Mouse (Mus musculus) lung, embryonic 15.5 days (tissue): Measurements from ENCODE around the gene Loxl1. TPM values are rescaled to one million over a fixed set of nuclear protein-coding genes. Genes with fewer than 3 reads are reported as not detected.
"Not testable (repeated sequence)": the region's sequence is repeated elsewhere in the genome, so short reads cannot be mapped to it uniquely, and the experiment has no call there.

Source experiments
- ATAC-seq: fragments of 200-750 bp; cut with Nextera tagmentation; 2 replicates; pipeline ENCODE4 v1.8.0; 2017; ENCODE audit warnings: moderate number of reproducible peaks, borderline replicate concordance; ENCODE audit not compliant: low FRiP score, low TSS enrichment; ENCODE audit errors: extremely low read depth
- H3K27ac ChIP-seq: fragments of 300-500 bp; sonication (generic); 2 replicates; pipeline ENCODE4 v1.5.1; 2015; ENCODE audit warnings: moderate library complexity, mild to moderate bottlenecking, inconsistent platforms
- H3K27me3 ChIP-seq: fragments of 300-500 bp; sonication (generic); 2 replicates; pipeline ENCODE4 v1.6.1; 2015; ENCODE audit warnings: inconsistent platforms
- H3K36me3 ChIP-seq: fragments of 300-500 bp; sonication (generic); 2 replicates; pipeline ENCODE4 v1.6.1; 2015; ENCODE audit warnings: inconsistent platforms
- H3K4me1 ChIP-seq: fragments of 300-500 bp; sonication (generic); 2 replicates; pipeline ENCODE4 v1.6.1; 2015; ENCODE audit warnings: inconsistent platforms
- H3K4me2 ChIP-seq: fragments of 300-500 bp; sonication (generic); 2 replicates; pipeline ENCODE4 v1.6.1; 2015; ENCODE audit warnings: inconsistent platforms, mild to moderate bottlenecking, moderate library complexity
- H3K4me3 ChIP-seq: fragments of 300-500 bp; sonication (generic); 2 replicates; pipeline ENCODE4 v1.5.1; 2015; ENCODE audit warnings: mild to moderate bottlenecking, inconsistent platforms
- H3K9ac ChIP-seq: fragments of 300-500 bp; sonication (generic); 2 replicates; pipeline ENCODE4 v1.6.1; 2015; ENCODE audit warnings: inconsistent platforms
- H3K9me3 ChIP-seq: fragments of 300-500 bp; sonication (generic); 2 replicates; pipeline ENCODE4 v1.6.1; 2016; ENCODE audit warnings: inconsistent platforms
- WGBS: fragments of 180-500 bp; shearing (Covaris S2); methylation state at CpG from one replicate; pipeline ENCODE4 v1.1.7; 2015; 5-methylcytosine and 5-hydroxymethylcytosine counted together
- polyA plus RNA-seq: library from polyadenylated mRNA; unstranded; fragments of >200 nt; fragmentation: Nextera tagmentation; extraction: Ambion mirVana; gene quantifications from 2 replicates; pipeline ENCODE4 v1.2.1, GENCODE M21; 2015

The Loxl1 gene
- polyA plus RNA-seq, 1 experiment from 2014 or later = 48.4 TPM

GRCm38 (mm10) chr9:58274626-58275025 is 38.4 kb downstream of the Loxl1 start:
- 27% methylated on average over 3 of the region's 3 CpGs for WGBS
- Histone ChIP-seq H3K9me3 (no peaks in the 10 kb centered on the region), H3K27me3 (no peaks in the 10 kb centered on the region), H3K4me2 (peak overlapping the region; percentile 29; the same call in 1 of the 2 replicates), H3K36me3 (no peaks in the 10 kb centered on the region), H3K27ac (peak overlapping the region; percentile 82), H3K9ac (no peak overlapping the region), H3K4me1 (peaks cover 18% of the 10 kb centered on the region), H3K4me3 (no peak overlapping the region)
- ATAC-seq = no peak

- Histone ChIP-seq H3K27me3 (no peaks in the 10 kb centered on the region), H3K27ac (peak overlapping the region; percentile 82), H3K4me2 (no peak overlapping the region), H3K4me3 (no peak overlapping the region), H3K9me3 (no peaks in the 10 kb centered on the region), H3K9ac (no peak overlapping the region), H3K4me1 (peaks cover 18% of the 10 kb centered on the region), H3K36me3 (no peaks in the 10 kb centered on the region)
- no peak for ATAC-seq
- WGBS = 79% methylated on average over 7 of the region's 7 CpGs
These were observed 38.8 kb downstream of the Loxl1 start for GRCm38 (mm10) chr9:58274101-58274604.

GRCm38 (mm10) chr9:58272855-58273254 is 40.1 kb downstream of the Loxl1 start:
- H3K4me3 ChIP-seq = no peak overlapping the region
- no peak overlapping the region for H3K9ac ChIP-seq
- 73% methylated on average over 9 of the region's 9 CpGs for WGBS
- no peaks in the 10 kb centered on the region for H3K27me3 ChIP-seq
- no peak for ATAC-seq
- no peak overlapping the region for H3K4me2 ChIP-seq
- H3K36me3 ChIP-seq = no peaks in the 10 kb centered on the region
- no peak overlapping the region for H3K27ac ChIP-seq
- H3K4me1 ChIP-seq = peaks cover 18% of the 10 kb centered on the region
- no peaks in the 10 kb centered on the region for H3K9me3 ChIP-seq

GRCm38 (mm10) chr9:58272068-58272541 is 40.9 kb downstream of the Loxl1 start:
- H3K4me1 ChIP-seq = peaks cover 18% of the 10 kb centered on the region
- 68% methylated on average over 2 of the region's 2 CpGs for WGBS
- no peaks in the 10 kb centered on the region for H3K27me3 ChIP-seq
- H3K4me3 ChIP-seq = no peak overlapping the region
- H3K4me2 ChIP-seq = no peak overlapping the region
- no peaks in the 10 kb centered on the region for H3K9me3 ChIP-seq
- H3K27ac ChIP-seq = no peak overlapping the region
- no peak for ATAC-seq
- no peaks in the 10 kb centered on the region for H3K36me3 ChIP-seq
- no peak overlapping the region for H3K9ac ChIP-seq

DNA sequence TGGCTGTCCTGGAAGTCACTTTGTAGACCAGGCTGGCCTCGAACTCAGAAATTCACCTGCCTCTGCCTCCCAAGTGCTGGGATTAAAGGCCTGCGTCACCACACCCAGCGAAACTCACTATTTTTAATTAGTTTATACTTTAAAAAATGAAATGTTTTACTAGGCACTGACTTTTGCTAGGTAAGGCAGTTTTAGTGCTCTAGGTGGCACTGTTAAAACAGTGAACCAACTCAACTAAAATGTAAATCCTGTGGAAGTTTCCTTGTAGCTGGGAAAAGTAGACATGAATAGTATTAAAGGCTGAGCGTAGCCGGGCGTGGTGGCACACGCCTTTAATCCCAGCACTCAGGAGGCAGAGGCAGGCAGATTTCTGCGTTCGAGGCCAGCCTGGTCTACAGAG is 41.4 kb downstream of the Loxl1 start:
- not testable (repeated sequence) for H3K9ac ChIP-seq, H3K9me3 ChIP-seq, H3K27ac ChIP-seq, H3K4me3 ChIP-seq, H3K4me2 ChIP-seq, H3K36me3 ChIP-seq, H3K27me3 ChIP-seq, ATAC-seq
- 90% methylated on average over 9 of the region's 9 CpGs for WGBS
- peaks cover 24% of the 10 kb centered on the region for H3K4me1 ChIP-seq

DNA sequence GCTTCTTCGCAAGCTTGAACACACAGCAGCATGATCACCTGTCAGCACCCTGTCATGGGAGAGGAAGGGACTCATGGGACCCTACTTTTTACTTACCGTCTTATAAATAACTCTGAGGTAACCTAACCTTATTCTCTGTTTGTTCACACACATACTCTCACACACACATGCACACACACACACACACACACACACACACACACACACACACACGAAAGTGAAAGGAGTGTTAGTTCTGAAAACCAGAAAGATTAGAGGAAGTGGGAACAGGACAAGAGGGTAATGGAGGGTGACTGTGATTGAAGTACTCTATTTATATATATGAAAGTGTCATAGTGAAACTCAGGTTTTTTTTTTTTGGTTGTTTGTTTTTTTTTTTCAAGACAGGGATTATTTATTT is 41.9 kb downstream of the Loxl1 start:
- H3K36me3 ChIP-seq = no peaks in the 10 kb centered on the region
- H3K9ac ChIP-seq = no peak overlapping the region
- WGBS = 72% methylated on average over 3 of the region's 3 CpGs
- no peak for ATAC-seq
- H3K27me3 ChIP-seq = no peaks in the 10 kb centered on the region
- no peak overlapping the region for H3K27ac ChIP-seq
- H3K4me1 ChIP-seq = peaks cover 28% of the 10 kb centered on the region
- H3K4me2 ChIP-seq = no peak overlapping the region
- no peak overlapping the region for H3K4me3 ChIP-seq
- no peaks in the 10 kb centered on the region for H3K9me3 ChIP-seq

- WGBS = 48% methylated on average over 3 of the region's 3 CpGs
- Histone ChIP-seq H3K27me3 (no peaks in the 10 kb centered on the region), H3K4me1 (peaks cover 19% of the 10 kb centered on the region), H3K4me2 (no peak overlapping the region), H3K9ac (no peak overlapping the region), H3K36me3 (no peaks in the 10 kb centered on the region), H3K9me3 (no peaks in the 10 kb centered on the region), H3K27ac (no peak overlapping the region), H3K4me3 (no peak overlapping the region)
- ATAC-seq = no peak
These were observed 42.9 kb downstream of the Loxl1 start for GRCm38 (mm10) chr9:58270081-58270480.

- Histone ChIP-seq H3K27me3 (no peaks in the 10 kb centered on the region), H3K4me1 (peaks cover 10% of the 10 kb centered on the region), H3K27ac (no peak overlapping the region), H3K9me3 (no peaks in the 10 kb centered on the region), H3K36me3 (no peaks in the 10 kb centered on the region), H3K4me2 (no peak overlapping the region), H3K4me3 (no peak overlapping the region), H3K9ac (no peak overlapping the region)
- no peak for ATAC-seq
- WGBS = 52% methylated on average over 12 of the region's 12 CpGs
These were observed 44.3 kb downstream of the Loxl1 start for GRCm38 (mm10) chr9:58268384-58269313.

DNA sequence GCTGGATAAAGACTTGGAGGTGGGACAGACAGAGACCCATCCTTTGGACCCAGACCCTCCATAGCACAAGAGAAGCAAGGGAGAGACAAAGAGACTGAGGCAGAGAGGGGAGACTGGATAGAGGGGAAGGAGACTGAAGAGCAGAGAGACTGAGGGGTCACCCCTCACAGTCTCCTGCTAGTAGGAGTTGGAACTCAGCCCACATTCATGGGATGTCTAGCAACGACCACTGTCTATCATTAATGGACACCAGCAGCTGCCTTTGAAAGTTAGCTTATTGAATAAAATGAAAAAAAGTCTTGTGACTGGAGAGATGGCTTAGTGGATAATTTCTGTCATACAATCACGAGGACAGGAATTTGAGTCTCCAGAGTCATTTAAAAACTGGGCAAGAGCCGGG is 45.9 kb downstream of the Loxl1 start:
- no peak for ATAC-seq

DNA sequence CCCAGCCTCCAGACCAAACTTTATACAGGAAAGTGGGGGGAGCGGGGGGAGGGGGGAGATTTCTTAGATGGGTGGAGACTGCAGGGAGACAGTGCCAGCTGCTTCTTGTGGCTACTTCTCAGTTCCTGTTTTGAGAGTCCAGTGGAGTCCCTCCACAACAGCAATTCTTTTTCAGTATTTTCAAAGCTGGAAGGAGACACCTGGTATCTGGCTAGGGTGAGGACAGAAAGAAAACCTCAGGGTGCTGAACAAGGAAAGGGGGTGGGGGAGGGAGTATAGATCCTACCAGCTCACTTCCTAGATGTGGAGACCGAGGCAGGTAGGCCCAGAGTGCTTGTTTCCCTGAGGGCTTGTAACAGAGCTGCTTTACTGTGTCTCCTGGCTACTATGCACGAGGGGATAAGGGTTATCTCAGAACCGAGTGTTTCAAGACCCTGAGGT is 46.4 kb downstream of the Loxl1 start:
- Histone ChIP-seq H3K9ac (no peak overlapping the region), H3K4me1 (peaks cover 10% of the 10 kb centered on the region), H3K9me3 (no peaks in the 10 kb centered on the region), H3K4me3 (no peak overlapping the region), H3K36me3 (peaks cover 10% of the 10 kb centered on the region), H3K27me3 (no peaks in the 10 kb centered on the region), H3K27ac (peak overlapping the region; percentile 69), H3K4me2 (no peak overlapping the region)
- WGBS = 27% methylated on average over 4 of the region's 4 CpGs
- no peak for ATAC-seq

More for the DNA sequence above, 45.9 kb downstream of the Loxl1 start:
- Histone ChIP-seq H3K27me3 (no peaks in the 10 kb centered on the region), H3K4me3 (no peak overlapping the region), H3K36me3 (peaks cover 5% of the 10 kb centered on the region), H3K9ac (no peak overlapping the region), H3K9me3 (no peaks in the 10 kb centered on the region), H3K4me2 (no peak overlapping the region), H3K27ac (peak overlapping the region; percentile 69), H3K4me1 (peaks cover 10% of the 10 kb centered on the region)
- WGBS = 57% methylated on average over 3 of the region's 3 CpGs

DNA sequence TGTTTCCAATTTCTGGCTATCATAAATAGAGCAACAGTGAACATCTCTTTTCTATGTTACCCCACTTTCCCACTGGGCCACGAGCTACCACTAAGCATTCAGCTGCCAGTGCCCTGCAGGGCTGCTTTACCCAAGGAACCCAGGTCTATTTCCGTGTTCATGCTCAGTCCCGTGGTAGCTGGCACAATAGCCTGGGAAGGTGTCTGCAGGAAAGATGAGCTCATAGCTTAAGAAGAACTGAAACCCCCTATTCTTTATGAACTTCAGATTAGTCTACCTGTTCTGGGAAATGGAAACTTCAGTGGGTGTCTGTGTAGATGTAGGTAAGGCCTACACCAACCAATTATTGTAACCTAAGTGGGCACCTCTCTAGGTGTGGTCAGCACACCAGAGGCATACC is 47.6 kb downstream of the Loxl1 start:
- no peak for ATAC-seq
- no peak overlapping the region for H3K9ac ChIP-seq
- no peak overlapping the region for H3K27ac ChIP-seq
- peaks cover 10% of the 10 kb centered on the region for H3K4me1 ChIP-seq
- WGBS = 67% methylated on average over 3 of the region's 3 CpGs
- H3K27me3 ChIP-seq = no peaks in the 10 kb centered on the region
- no peak overlapping the region for H3K4me3 ChIP-seq
- peaks cover 18% of the 10 kb centered on the region for H3K36me3 ChIP-seq
- H3K4me2 ChIP-seq = no peak overlapping the region
- no peaks in the 10 kb centered on the region for H3K9me3 ChIP-seq

- WGBS = 89% methylated on average over 5 of the region's 5 CpGs
- Histone ChIP-seq H3K9ac (no peak overlapping the region), H3K4me1 (peaks cover 10% of the 10 kb centered on the region), H3K4me2 (no peak overlapping the region), H3K4me3 (no peak overlapping the region), H3K27me3 (no peaks in the 10 kb centered on the region), H3K27ac (no peak overlapping the region), H3K9me3 (no peaks in the 10 kb centered on the region), H3K36me3 (peaks cover 23% of the 10 kb centered on the region)
- no peak for ATAC-seq
These were observed 50.5 kb downstream of the Loxl1 start for GRCm38 (mm10) chr9:58262507-58262906.
